Mouse (Mus musculus): ENCODE data around the gene Pyroxd2.
"Not testable (repeated sequence)": the region's sequence is repeated elsewhere in the genome, so short reads cannot be mapped to it uniquely, and the experiment has no call there.

The Pyroxd2 gene

GRCm38 (mm10) chr19:42752363-42752931 lies at the start of gene Pyroxd2:
Gene Pyroxd2, minus strand, starts transcription at chr19:42752775.
- peak; percentile 33 for DNase-seq (ENCODE audit: low spot score)

GRCm38 (mm10) chr19:42797866-42798265 lies 45.3 kb upstream of the Pyroxd2 start:
- no peak for DNase-seq (ENCODE audit: low spot score)

GRCm38 (mm10) chr19:42795801-42796200 lies 43.2 kb upstream of the Pyroxd2 start:
- no peak for DNase-seq (ENCODE audit: low spot score)

GRCm38 (mm10) chr19:42794914-42795613 lies 42.5 kb upstream of the Pyroxd2 start:
- DNase-seq (ENCODE audit: low spot score), result peak; percentile 82

- no peak for DNase-seq (ENCODE audit: low spot score)
Observed at GRCm38 (mm10) chr19:42788311-42788710, 35.7 kb upstream of the Pyroxd2 start.

GRCm38 (mm10) chr19:42785562-42786220 lies 33.1 kb upstream of the Pyroxd2 start:
- DNase-seq (ENCODE audit: low spot score), result no peak

GRCm38 (mm10) chr19:42785129-42785528 lies 32.6 kb upstream of the Pyroxd2 start:
- no peak for DNase-seq (ENCODE audit: low spot score)

GRCm38 (mm10) chr19:42780156-42780538 lies 27.6 kb upstream of the Pyroxd2 start:
- DNase-seq (ENCODE audit: low spot score), result not testable (repeated sequence)

GRCm38 (mm10) chr19:42779531-42780155 lies 27.1 kb upstream of the Pyroxd2 start, which contains the start of gene Hps1:
Gene Hps1, minus strand, starts transcription at chr19:42779978.
- DNase-seq (ENCODE audit: low spot score), result peak; percentile 90

GRCm38 (mm10) chr19:42777801-42778200 lies 25.2 kb upstream of the Pyroxd2 start:
- DNase-seq (ENCODE audit: low spot score), result no peak

GRCm38 (mm10) chr19:42776813-42777212 lies 24.2 kb upstream of the Pyroxd2 start:
- no peak for DNase-seq (ENCODE audit: low spot score)

GRCm38 (mm10) chr19:42770141-42770872 lies 17.7 kb upstream of the Pyroxd2 start:
- no peak for DNase-seq (ENCODE audit: low spot score)

- DNase-seq (ENCODE audit: low spot score), result no peak
Observed at GRCm38 (mm10) chr19:42769648-42770047, 17.1 kb upstream of the Pyroxd2 start.

GRCm38 (mm10) chr19:42767361-42767760 lies 14.8 kb upstream of the Pyroxd2 start:
- DNase-seq (ENCODE audit: low spot score), result no peak

- DNase-seq (ENCODE audit: low spot score), result no peak
Observed at GRCm38 (mm10) chr19:42764398-42764797, 11.8 kb upstream of the Pyroxd2 start.

GRCm38 (mm10) chr19:42756671-42757070 lies 4.1 kb upstream of the Pyroxd2 start:
- no peak for DNase-seq (ENCODE audit: low spot score)

- DNase-seq (ENCODE audit: low spot score), result no peak
Observed at GRCm38 (mm10) chr19:42755148-42755870, 2.7 kb upstream of the Pyroxd2 start.

GRCm38 (mm10) chr19:42753141-42753917 lies 754 bp upstream of the Pyroxd2 start:
- peak; percentile 26 for DNase-seq (ENCODE audit: low spot score)

GRCm38 (mm10) chr19:42750196-42750595 lies 2.4 kb downstream of the Pyroxd2 start:
- no peak for DNase-seq (ENCODE audit: low spot score)

GRCm38 (mm10) chr19:42746702-42747101 lies 5.9 kb downstream of the Pyroxd2 start:
- no peak for DNase-seq (ENCODE audit: low spot score)

GRCm38 (mm10) chr19:42745869-42746224 lies 6.7 kb downstream of the Pyroxd2 start:
- DNase-seq (ENCODE audit: low spot score), result no peak
